Mouse (Mus musculus) layer of hippocampus, postnatal 10 days (tissue): ENCODE measurements around the gene Hoxd1. TPM values are rescaled to one million over a fixed set of nuclear protein-coding genes. Genes with fewer than 3 reads are reported as not detected.

Experiments used
- DNase-seq, 2 experiments: peaks; one replicate each; pipeline ENCODE4 v3.0.0; 2021; ENCODE audit warnings: low spot score in 2 of 2
- total RNA-seq, 2 experiments: library from RNA; stranded (reverse); gene quantifications; 2 replicates each; pipeline ENCODE4 v1.2.3; 2021

The Hoxd1 gene
- total RNA-seq, 2 experiments from 2014 or later, result not detected

DNA sequence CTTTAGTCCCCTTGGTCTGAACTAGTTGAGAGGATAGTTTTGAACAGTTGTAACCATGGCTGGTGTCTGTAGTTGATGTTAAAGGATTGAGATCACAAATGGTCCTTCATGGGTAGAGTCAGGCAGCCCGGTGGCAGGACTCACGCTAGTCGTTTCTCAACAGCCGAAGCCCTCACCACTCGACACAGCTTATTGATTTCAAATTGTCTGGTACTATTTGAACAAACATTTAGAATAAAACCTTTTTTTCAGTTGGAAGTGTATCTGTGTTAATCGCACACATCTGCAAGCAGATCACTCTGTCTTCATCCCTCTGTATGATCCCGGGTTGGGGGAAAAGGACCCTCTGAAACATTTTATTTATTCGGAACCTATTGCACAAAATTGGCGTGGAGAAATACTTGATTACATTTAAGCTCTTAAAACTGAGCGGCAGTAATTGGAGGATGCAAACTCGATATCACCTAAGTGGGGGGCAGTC, 15.1 kb upstream of the Hoxd1 start:
- no peak for DNase-seq

DNA sequence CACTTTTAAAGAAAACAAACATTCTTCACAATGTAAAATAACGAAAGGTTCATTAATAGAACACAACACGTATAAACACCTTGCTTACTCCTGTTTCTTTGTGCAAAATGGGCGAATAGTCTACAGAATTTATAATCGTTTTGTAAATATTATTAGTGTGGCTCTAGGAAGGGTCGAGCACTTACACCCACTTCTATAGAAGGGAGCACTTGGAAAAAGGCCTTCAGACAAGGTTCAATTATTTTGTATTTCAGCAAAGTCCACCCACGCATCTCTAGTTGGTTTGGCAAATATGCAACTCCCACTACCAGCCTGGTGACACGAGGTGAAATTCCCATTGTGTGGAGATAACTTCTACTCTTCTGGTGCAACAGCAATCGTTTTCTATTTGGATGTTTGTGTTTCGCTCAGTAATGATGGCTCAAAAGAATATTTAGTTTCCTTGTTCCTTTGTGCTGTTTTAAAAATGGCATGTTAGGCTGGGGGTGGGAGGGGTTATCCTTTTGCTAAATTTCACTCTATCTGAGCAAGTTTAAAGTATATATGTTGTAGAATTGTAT, 14.3 kb upstream of the Hoxd1 start:
- DNase-seq, result no peak

- no peak for DNase-seq
Observed at GRCm38 (mm10) chr2:74749337-74750121, 13.3 kb upstream of the Hoxd1 start.

GRCm38 (mm10) chr2:74750731-74751250, 12.0 kb upstream of the Hoxd1 start:
- no peak for DNase-seq

GRCm38 (mm10) chr2:74751861-74752260, 10.9 kb upstream of the Hoxd1 start:
- DNase-seq, result no peak

DNA sequence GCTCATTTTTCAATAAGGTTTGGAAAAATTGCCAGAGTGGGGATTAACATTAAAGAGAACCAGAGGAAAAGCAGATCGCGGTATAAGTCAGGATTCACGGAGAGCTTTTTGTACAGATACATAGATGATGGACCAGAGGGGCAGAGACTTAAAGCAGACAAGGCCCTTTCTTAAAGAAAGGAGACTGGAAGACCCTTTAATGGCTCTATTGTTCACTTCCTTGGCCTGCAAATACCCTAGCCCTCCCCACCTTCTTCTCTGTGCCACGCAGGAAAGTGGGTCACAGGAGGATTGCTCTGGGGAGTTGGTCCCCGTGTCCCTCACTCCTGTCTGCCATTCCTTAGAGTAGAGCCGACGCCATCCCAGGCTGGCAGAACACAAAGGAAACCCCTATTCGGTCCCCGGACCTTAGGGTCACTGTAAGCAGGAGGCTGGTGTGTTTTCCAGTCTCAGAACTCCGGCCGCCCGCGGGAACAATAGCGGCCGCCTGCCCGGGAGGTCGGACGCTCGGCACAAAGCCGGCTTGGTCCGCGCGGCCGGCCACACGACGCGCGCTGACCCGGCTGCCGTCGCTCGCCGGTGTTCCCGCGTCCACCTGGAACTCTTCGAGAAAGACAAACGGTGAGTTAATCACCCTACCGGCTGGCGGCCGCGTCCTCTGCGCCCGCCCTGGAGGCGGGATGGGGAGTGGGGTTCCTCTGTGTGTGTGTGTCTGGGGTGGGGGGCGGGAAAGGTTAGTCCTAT, 10.2 kb upstream of the Hoxd1 start:
- no peak for DNase-seq

DNA sequence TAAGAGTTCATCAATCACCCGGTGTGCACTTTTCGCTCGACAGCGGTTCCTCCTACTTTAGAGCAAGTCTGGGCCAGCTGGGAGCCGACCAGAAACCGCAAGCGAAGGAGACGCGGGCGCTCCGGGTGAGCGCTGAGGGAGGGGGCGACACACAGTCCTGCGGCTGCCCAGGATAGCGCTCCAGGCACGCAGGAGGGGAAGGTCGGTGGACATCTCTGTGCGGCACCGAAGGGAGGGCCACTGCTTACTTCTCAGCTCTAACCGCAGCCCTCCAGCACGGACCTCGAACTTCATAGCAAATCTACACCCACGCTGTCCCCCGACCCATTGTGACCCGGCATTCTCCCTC, 9.6 kb upstream of the Hoxd1 start:
- no peak for DNase-seq

- no peak for DNase-seq
Observed at GRCm38 (mm10) chr2:74753711-74754110, 9.1 kb upstream of the Hoxd1 start.

DNA sequence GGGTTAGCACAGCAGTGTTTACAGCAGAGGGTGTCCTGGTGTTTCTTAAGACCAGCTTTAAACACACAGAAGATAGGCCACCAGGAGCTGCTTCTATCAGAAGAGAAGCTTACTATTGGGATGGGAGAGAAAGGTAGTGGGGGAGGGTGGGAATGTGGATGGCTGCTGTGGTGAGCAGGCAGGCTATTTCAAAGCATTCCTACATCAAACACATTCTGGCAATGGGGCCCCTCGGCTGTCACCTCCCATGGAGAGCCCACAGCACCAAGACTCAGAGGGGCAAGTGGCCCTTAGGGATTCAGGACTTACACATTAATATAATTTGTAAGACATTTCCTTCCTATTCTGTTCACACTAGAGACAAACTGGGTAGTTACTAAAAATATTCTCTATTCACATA, 2.6 kb upstream of the Hoxd1 start:
- no peak for DNase-seq

GRCm38 (mm10) chr2:74761941-74762340, 839 bp upstream of the Hoxd1 start:
- no peak for DNase-seq

- no peak for DNase-seq
Observed at GRCm38 (mm10) chr2:74763245-74763735, 510 bp downstream of the Hoxd1 start.

DNA sequence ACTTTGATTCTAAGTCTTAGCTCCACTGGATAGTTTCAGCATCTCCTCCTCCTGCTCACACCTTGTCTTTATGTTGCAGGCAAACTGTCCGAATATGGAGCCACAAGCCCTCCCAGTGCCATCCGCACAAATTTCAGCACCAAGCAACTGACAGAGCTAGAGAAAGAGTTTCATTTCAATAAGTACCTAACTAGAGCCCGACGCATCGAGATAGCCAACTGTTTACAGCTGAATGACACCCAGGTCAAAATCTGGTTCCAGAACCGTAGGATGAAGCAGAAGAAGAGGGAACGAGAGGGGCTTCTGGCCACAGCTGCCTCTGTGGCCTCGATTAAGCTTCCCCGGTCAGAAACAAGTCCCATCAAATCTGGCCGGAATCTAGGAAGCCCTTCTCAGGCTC, 1.2 kb downstream of the Hoxd1 start:
- no peak for DNase-seq

- no peak for DNase-seq
Observed at GRCm38 (mm10) chr2:74774359-74774758, 11.6 kb downstream of the Hoxd1 start.

GRCm38 (mm10) chr2:74777536-74778275, 14.9 kb downstream of the Hoxd1 start:
- no peak for DNase-seq

DNA sequence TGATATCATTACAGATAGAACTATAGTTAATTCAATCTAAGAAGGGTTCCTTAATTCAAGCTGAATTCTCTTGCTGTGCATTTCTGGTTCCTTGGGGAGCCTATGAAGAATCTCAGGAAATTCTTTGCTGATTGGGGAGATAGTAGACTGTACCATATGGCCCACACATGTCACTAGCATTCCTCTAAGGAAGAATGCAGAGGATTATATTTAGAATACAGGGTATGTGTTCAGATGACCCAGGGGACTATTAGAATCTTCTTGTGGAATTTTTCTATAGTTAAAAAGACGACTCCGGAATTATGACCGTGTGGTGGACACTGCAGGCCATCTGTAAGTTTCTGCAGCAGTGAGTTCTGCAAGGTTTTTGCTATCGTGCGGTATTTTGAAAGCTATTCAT, 18.6 kb downstream of the Hoxd1 start:
- no peak for DNase-seq

- DNase-seq, result no peak
Observed at GRCm38 (mm10) chr2:74795531-74795930, 32.8 kb downstream of the Hoxd1 start.

DNA sequence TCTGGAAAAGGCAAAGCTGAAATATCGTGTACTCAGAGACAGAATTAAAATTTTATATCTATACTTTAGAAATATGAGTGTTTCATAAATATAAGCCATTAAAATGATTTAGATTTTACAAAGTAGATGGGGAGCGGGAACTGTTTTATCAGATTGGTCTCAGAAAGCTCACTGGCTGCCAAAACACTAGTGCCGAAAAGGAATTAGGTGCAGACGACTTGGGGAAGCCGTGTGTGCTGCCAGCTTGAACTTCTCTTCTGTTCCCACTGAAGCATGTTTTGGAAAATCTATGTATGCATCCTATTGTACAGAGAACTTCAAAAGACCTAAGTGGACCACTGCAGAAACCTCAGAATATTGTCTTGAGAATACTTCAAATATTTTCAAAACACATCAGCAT, 45.7 kb downstream of the Hoxd1 start:
- DNase-seq, result no peak
